Mouse (Mus musculus) limb, embryonic 10.5 days (tissue): ENCODE results near the gene Foxr1. TPM values are rescaled to one million over a fixed set of nuclear protein-coding genes. Genes with fewer than 3 reads are reported as not detected.
A peak's percentile ranks its signal among the peaks of the same experiment; 100 is the strongest.

ENCODE experiments used
- DNase-seq: peaks from one replicate; pipeline ENCODE4 v3.0.0-alpha.2; 2017; ENCODE audit warnings: low spot score
- H3K27ac ChIP-seq: fragments of 300-500 bp; sonication (generic); 2 replicates; pipeline ENCODE4 v1.5.1; 2016; ENCODE audit warnings: mild to moderate bottlenecking
- H3K27me3 ChIP-seq: fragments of 300-500 bp; sonication (generic); 2 replicates; pipeline ENCODE4 v1.6.1; 2016; ENCODE audit warnings: low read depth, mild to moderate bottlenecking; ENCODE audit not compliant: poor library complexity, severe bottlenecking
- H3K36me3 ChIP-seq: fragments of 300-500 bp; sonication (generic); 2 replicates; pipeline ENCODE4 v1.6.1; 2016; ENCODE audit warnings: mild to moderate bottlenecking, moderate library complexity
- H3K4me1 ChIP-seq: fragments of 300-500 bp; sonication (generic); 2 replicates; pipeline ENCODE4 v1.6.1; 2016
- H3K4me3 ChIP-seq: fragments of 300-500 bp; sonication (generic); 2 replicates; pipeline ENCODE4 v1.5.1; 2016; ENCODE audit warnings: mild to moderate bottlenecking, moderate library complexity
- H3K9me3 ChIP-seq: fragments of 300-500 bp; sonication (generic); replicated peaks from 2 replicates; pipeline ENCODE4 v1.6.1; 2016; ENCODE audit warnings: mild to moderate bottlenecking
- WGBS: fragments of 180-500 bp; shearing (Covaris S2); methylation state at CpG from one replicate; pipeline ENCODE4 v1.1.7; 2016; 5-methylcytosine and 5-hydroxymethylcytosine counted together
- polyA plus RNA-seq: library from polyadenylated mRNA; unstranded; fragments of >200 nt; fragmentation: Nextera tagmentation; extraction: Ambion mirVana; gene quantifications from 2 replicates; pipeline ENCODE4 v1.2.1, GENCODE M21; 2016

Gene Foxr1
- polyA plus RNA-seq, 1 experiment from 2014 or later: not detected

GRCm38 (mm10) chr9:44483510-44484044, 42.6 kb upstream of the Foxr1 start:
- Histone ChIP-seq H3K4me1 (peaks cover 86% of the 10 kb centered on the region), H3K27ac (peak overlapping the region; percentile 96), H3K9me3 (no peaks in the 10 kb centered on the region), H3K27me3 (no peaks in the 10 kb centered on the region), H3K36me3 (no peaks in the 10 kb centered on the region), H3K4me3 (peak overlapping the region; percentile 94)
- peak; percentile 79 for DNase-seq
- under 1% methylated on average over 12 of the region's 12 CpGs for WGBS

GRCm38 (mm10) chr9:44483041-44483509, 42.1 kb upstream of the Foxr1 start:
- peaks cover 85% of the 10 kb centered on the region for H3K4me1 ChIP-seq
- peak overlapping the region; percentile 94 for H3K4me3 ChIP-seq
- peak overlapping the region; percentile 96 for H3K27ac ChIP-seq
- no peaks in the 10 kb centered on the region for H3K9me3 ChIP-seq
- DNase-seq: no peak
- WGBS: under 1% methylated on average over 39 of the region's 39 CpGs
- H3K27me3 ChIP-seq: no peaks in the 10 kb centered on the region
- no peaks in the 10 kb centered on the region for H3K36me3 ChIP-seq

DNA sequence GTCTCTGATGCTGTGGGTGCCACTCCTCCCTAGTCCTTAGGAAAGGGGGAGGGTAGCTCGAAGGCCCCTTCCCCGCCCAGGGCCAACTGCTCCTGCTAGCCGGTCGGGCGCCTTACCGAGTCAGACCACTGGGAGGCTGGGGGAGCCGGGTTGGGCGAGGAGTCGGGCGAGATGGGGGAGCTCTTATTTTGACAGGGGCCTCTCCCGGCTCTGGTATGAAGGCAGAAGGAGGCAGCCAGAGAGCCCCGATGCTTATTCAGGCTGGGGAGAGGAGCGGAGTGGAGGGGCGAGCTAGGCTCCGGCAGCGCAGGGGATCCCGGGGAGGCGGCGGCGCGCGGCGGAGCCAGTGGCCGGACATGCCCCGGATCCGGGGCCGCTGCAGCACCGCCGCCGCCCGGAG, 41.6 kb upstream of the Foxr1 start, which contains the start of gene Bcl9l:
Bcl9l (plus strand) TSS at position 274 of the 400 bp plus-strand sequence.
- Histone ChIP-seq H3K9me3 (no peaks in the 10 kb centered on the region), H3K4me1 (peaks cover 85% of the 10 kb centered on the region), H3K36me3 (no peaks in the 10 kb centered on the region), H3K27me3 (no peaks in the 10 kb centered on the region), H3K27ac (peak within 1 kb of the TSS; percentile 96), H3K4me3 (peak within 1 kb of the TSS; percentile 94)
- DNase-seq: peak; percentile 99
- WGBS: under 1% methylated on average over 31 of the region's 31 CpGs

GRCm38 (mm10) chr9:44482112-44482511, 41.2 kb upstream of the Foxr1 start:
- Histone ChIP-seq H3K4me1 (peaks cover 85% of the 10 kb centered on the region), H3K27me3 (no peaks in the 10 kb centered on the region), H3K4me3 (peak overlapping the region; percentile 94), H3K27ac (peak overlapping the region; percentile 96), H3K9me3 (no peaks in the 10 kb centered on the region), H3K36me3 (no peaks in the 10 kb centered on the region)
- no peak for DNase-seq
- WGBS: 7% methylated on average over 3 of the region's 3 CpGs

DNA sequence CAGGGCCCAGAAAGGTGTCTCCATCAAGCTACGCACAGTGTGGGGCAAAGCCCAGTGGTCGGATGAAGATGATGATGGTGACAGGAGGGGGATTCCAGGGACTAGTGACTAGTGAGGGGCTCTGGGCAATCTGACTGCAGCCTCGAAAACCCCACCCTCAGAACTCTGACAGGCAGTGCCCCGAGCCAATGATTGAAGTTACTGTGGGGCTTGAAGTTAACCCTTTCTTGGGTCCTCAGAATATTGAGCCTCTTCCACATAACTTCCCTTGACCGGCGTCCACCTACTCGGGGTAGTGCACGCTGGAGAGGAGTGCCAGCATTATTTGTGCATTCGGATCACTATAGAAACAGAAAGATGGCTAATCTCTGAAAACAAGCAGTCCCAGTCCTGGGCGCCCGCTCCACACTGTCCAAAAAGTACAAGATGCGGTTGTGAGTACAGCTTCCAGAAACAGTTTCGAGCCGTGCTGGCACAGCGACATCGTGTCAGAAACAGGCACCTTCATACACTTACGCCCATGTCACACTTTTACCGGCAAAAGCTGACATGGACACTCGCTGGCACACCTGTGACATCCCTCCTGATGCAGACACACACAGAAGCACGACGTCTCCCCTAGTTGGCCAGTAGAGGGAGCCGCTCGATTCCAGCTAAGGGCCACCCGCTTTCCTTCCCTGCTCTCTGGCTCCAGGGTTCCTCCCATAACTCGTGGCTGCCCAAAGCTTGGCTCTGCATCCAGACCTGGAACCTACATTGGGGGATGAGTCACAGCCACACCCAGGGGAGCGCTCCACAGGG, 38.9 kb upstream of the Foxr1 start:
- WGBS: under 1% methylated on average over 26 of the region's 26 CpGs
- H3K4me1 ChIP-seq: peaks cover 62% of the 10 kb centered on the region

GRCm38 (mm10) chr9:44478959-44479605, 38.1 kb upstream of the Foxr1 start:
- whole genome bisulfite sequencing: under 1% methylated on average over 29 of the region's 29 CpGs
- Histone ChIP-seq H3K4me3 (peak overlapping the region; percentile 84), H3K27ac (peak overlapping the region; percentile 98), H3K36me3 (no peaks in the 10 kb centered on the region), H3K4me1 (peaks cover 55% of the 10 kb centered on the region), H3K9me3 (no peaks in the 10 kb centered on the region), H3K27me3 (no peaks in the 10 kb centered on the region)
- peak; percentile 95 for DNase-seq

More for the DNA sequence above, 38.9 kb upstream of the Foxr1 start:
- peak; percentile 85 for DNase-seq
- peak overlapping the region; percentile 84 for H3K4me3 ChIP-seq
- H3K27me3 ChIP-seq: no peaks in the 10 kb centered on the region
- no peaks in the 10 kb centered on the region for H3K36me3 ChIP-seq
- no peaks in the 10 kb centered on the region for H3K9me3 ChIP-seq
- peak overlapping the region; percentile 98 for H3K27ac ChIP-seq

DNA sequence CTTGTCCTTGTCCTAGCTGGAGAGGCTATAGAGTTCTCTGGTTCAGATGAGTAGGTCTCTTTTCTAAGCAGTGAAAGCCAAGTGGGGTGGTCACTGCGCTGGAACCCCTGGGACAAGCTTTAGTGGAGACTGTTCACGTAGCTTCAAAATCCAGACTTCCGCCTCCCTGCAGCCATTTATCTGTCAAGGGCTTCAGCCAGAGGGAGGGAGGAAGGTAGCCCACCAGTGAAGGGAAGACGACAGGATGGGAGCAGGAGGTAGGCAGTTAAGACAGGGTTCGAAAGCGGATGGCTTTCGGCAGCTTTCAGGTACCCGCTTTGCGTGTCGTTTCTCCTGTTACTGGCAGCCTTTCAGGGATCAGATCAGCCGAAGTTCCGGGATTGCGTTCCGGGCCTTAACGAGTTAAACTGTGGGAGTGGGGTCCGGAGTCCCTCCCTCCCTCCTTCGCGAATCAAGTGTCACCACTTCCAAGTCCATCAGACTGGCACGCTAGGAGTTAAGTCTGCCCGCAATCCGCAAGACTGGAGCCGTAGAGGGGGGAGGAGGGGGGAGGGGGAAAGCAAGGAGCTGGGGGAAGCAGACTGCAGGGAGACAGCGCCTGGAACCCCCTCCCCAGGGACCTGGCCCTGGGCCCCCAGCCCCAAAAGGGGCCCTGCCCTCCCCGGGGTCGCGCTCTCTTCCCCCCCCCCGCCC, 37.4 kb upstream of the Foxr1 start:
- H3K27ac ChIP-seq: peak overlapping the region; percentile 98
- H3K36me3 ChIP-seq: no peaks in the 10 kb centered on the region
- H3K27me3 ChIP-seq: no peaks in the 10 kb centered on the region
- under 1% methylated on average over 24 of the region's 27 CpGs for WGBS
- peak overlapping the region; percentile 84 for H3K4me3 ChIP-seq
- peaks cover 48% of the 10 kb centered on the region for H3K4me1 ChIP-seq
- peak; percentile 92 for DNase-seq
- no peaks in the 10 kb centered on the region for H3K9me3 ChIP-seq

DNA sequence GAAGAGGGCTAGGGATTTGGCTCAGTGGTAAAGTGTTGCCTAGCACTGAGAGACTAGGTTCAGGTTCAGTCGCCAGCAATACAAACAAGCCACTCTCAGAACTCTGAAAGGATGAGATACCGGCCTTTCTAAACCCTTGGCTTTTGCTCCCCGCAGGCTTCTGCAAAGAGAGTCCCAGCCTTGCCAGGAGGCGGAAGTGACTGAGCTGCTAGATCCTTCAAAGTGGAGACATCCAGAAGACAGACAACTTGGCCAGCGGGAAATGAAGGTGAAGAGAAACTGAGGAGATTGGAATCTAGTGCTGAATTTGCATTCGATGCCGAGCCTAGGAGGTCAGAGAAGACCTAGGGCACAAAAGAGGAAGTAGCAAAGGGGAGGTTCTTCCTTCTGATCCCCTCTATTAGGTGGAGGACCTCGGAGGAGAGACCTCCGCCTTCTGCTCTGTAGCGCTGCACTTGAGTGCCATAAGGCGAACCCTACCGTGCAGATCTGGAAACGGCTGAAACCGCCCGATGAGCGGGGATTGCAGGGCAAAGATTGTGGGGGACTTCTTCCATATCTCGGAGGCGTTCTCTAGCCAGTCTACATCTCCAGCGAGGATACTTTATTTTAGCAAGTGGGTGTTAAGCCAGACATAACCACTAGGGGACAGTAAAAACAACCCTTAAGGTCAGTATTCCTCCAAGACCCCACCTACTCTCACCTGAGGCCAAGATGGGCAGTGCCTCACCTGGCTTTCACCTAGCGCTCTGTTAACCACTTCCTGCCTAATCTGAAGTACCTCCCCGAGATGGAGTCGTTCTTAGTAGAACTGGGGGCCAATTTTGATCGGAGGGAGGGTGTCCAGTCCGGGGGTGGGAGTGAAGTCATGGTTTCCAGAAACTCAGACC, 36.6 kb upstream of the Foxr1 start:
- peak overlapping the region; percentile 84 for H3K4me3 ChIP-seq
- peaks cover 46% of the 10 kb centered on the region for H3K4me1 ChIP-seq
- 4% methylated on average over 24 of the region's 24 CpGs for WGBS
- H3K9me3 ChIP-seq: no peaks in the 10 kb centered on the region
- DNase-seq: peak; percentile 60
- peak overlapping the region; percentile 98 for H3K27ac ChIP-seq
- no peaks in the 10 kb centered on the region for H3K27me3 ChIP-seq
- no peaks in the 10 kb centered on the region for H3K36me3 ChIP-seq

DNA sequence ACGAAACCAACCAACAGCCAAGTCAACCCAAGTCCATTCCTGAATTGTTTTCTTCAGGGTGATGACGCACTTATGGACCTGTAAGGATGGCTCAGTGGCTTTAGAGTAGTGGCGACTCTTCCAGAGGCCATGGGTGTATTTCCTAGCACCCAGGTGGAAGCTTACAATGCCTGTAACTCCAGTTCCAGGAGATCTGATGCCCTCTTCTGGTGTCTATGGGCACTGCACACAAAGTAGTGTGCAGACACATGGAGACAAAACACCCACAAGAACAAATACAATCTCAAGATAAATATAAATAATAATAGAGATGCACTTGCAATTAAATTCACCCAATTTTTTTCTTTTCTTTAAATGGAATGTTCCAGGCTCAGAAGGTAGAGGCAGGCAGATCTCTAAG, 35.0 kb upstream of the Foxr1 start:
- H3K4me3 ChIP-seq: no peak overlapping the region
- H3K9me3 ChIP-seq: no peaks in the 10 kb centered on the region
- H3K4me1 ChIP-seq: peaks cover 34% of the 10 kb centered on the region
- no peak overlapping the region for H3K27ac ChIP-seq
- H3K27me3 ChIP-seq: no peaks in the 10 kb centered on the region
- WGBS: 93% methylated on average over 3 of the region's 3 CpGs
- H3K36me3 ChIP-seq: no peaks in the 10 kb centered on the region
- no peak for DNase-seq

DNA sequence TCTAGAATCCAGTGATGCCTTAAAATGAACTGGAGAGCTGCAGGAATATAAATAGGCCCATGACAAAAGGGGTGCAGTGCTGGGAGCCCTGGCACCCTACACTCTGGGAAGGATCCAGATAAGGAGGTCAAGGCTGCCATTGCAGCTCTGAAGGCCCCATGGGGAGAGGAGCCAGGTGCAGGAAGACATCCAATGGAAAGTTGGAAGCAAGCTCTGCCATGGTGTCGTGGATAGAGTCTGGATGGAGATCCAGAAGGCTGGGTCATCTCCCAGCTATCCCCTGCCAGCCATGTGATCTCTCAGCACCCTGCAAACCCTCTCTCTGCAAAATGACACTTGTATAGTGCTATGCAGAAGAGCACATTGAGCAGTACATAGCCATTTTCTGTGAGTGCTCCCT, 33.4 kb upstream of the Foxr1 start:
- Histone ChIP-seq H3K27ac (no peak overlapping the region), H3K4me3 (no peak overlapping the region), H3K36me3 (no peaks in the 10 kb centered on the region), H3K27me3 (peaks cover under 1% of the 10 kb centered on the region; the same call in 1 of the 2 replicates), H3K4me1 (peaks cover 20% of the 10 kb centered on the region), H3K9me3 (no peaks in the 10 kb centered on the region)
- WGBS: 43% methylated on average over 1 of the region's 1 CpGs
- no peak for DNase-seq

GRCm38 (mm10) chr9:44473184-44473583, 32.2 kb upstream of the Foxr1 start:
- H3K9me3 ChIP-seq: no peaks in the 10 kb centered on the region
- no peaks in the 10 kb centered on the region for H3K36me3 ChIP-seq
- no peak for DNase-seq
- H3K27ac ChIP-seq: no peak overlapping the region
- peaks cover 11% of the 10 kb centered on the region for H3K4me1 ChIP-seq
- no peak overlapping the region for H3K4me3 ChIP-seq
- peaks cover 11% of the 10 kb centered on the region for H3K27me3 ChIP-seq
- 66% methylated on average over 3 of the region's 3 CpGs for WGBS

DNA sequence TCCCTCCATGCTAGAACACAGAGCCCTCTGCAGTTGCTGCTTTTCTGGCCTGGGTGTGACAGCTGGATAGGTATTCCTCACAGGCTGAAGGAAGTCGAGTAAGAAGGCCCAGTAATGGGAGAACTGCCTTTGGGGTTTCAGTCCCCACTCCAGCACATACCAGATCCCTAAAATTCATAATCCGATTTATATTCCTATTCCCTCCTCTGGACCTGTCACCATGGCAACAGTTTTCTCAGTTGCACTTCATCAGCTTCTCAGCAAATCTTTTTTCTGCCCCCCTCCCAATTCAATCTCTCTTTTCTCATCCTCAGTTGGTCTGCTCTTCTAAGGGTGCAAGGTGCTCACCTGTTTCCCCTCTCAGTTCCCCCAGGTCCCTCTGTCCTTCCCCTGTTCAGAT, 27.9 kb upstream of the Foxr1 start:
- H3K27me3 ChIP-seq: peaks cover 17% of the 10 kb centered on the region
- no peaks in the 10 kb centered on the region for H3K9me3 ChIP-seq
- no peaks in the 10 kb centered on the region for H3K36me3 ChIP-seq
- WGBS: 68% methylated on average over 2 of the region's 2 CpGs
- no peak overlapping the region for H3K4me3 ChIP-seq
- H3K4me1 ChIP-seq: 0 out of 2 replicates have a peak, but pooled peaks cover 4% of the 10 kb centered on the region
- DNase-seq: no peak
- H3K27ac ChIP-seq: no peak overlapping the region
